Mouse (Mus musculus) CH12.LX (cell line): Measurements from ENCODE around the gene Gm11020. TPM values are rescaled to one million over a fixed set of nuclear protein-coding genes. Genes with fewer than 3 reads are reported as not detected.
A peak's percentile ranks its signal among the peaks of the same experiment; 100 is the strongest.

Experiments
- DNase-seq: peaks from one replicate; pipeline ENCODE4 v3.0.0-alpha.2; 2013; ENCODE audit errors: extremely low read depth
- H3K27ac ChIP-seq: 2 replicates; pipeline ENCODE4 v1.5.1; 2012; ENCODE audit warnings: low read depth, mild to moderate bottlenecking, control low read depth, moderate library complexity; ENCODE audit not compliant: insufficient read depth
- H3K27me3 ChIP-seq: replicated peaks from 2 replicates; pipeline ENCODE3; 2012; ENCODE audit warnings: inconsistent platforms
- H3K36me3 ChIP-seq, 2 experiments: replicated peaks in 1 of 2; 2 replicates each; pipeline versions ENCODE3 to v1.6.1; 2012; ENCODE audit warnings: inconsistent platforms in 1 of 2, low read length in 1 of 2, mild to moderate bottlenecking in 1 of 2, mixed read lengths in 1 of 2, moderate library complexity in 1 of 2; ENCODE audit not compliant: control insufficient read depth in 1 of 2, insufficient read depth in 1 of 2
- H3K4me1 ChIP-seq, 2 experiments: 2 replicates each; pipeline ENCODE4 v1.6.1; 2012; ENCODE audit warnings: inconsistent platforms in 1 of 2, moderate library complexity in 1 of 2; ENCODE audit not compliant: insufficient read depth in 2 of 2, control insufficient read depth in 1 of 2
- H3K4me2 ChIP-seq: 2 replicates; pipeline ENCODE4 v1.6.1; 2012; ENCODE audit warnings: low read depth, mild to moderate bottlenecking, control low read depth; ENCODE audit not compliant: poor library complexity, insufficient read depth, severe bottlenecking
- H3K4me3 ChIP-seq, 3 experiments: fragments of 150-350 bp in 1 of 3; sonication (generic) in 1 of 3; replicated peaks in 1 of 3; 2 replicates each; pipeline versions ENCODE3 to v1.5.1; 2011 to 2012; ENCODE audit warnings: low read depth in 2 of 3, low read length in 2 of 3, mild to moderate bottlenecking in 2 of 3, moderate library complexity in 2 of 3, control low read depth in 1 of 3, improper control_type of control experiment in 1 of 3, inconsistent platforms in 1 of 3, mixed read lengths in 1 of 3; ENCODE audit not compliant: poor library complexity in 1 of 3
- H3K79me2 ChIP-seq: replicated peaks from 2 replicates; pipeline ENCODE4 v1.6.1; 2012; ENCODE audit warnings: mild to moderate bottlenecking, moderate library complexity; ENCODE audit not compliant: control insufficient read depth, poor library complexity, insufficient read depth, severe bottlenecking; ENCODE audit errors: extremely low read depth
- H3K9ac ChIP-seq: 2 replicates; pipeline ENCODE4 v1.6.1; 2012; ENCODE audit warnings: low read depth, mild to moderate bottlenecking, control low read depth, moderate library complexity; ENCODE audit not compliant: insufficient read depth
- H3K9me3 ChIP-seq: replicated peaks from 2 replicates; pipeline ENCODE3; 2012; ENCODE audit warnings: low read length, inconsistent platforms, mixed read lengths
- BHLHE40 ChIP-seq: IDR thresholded peaks from 2 replicates; pipeline ENCODE4 v1.6.1; 2011; ENCODE audit warnings: mild to moderate bottlenecking, low read depth, low read length, improper control_type of control experiment
- CHD1 ChIP-seq: IDR thresholded peaks from 2 replicates; pipeline ENCODE4 v1.6.1; 2012; ENCODE audit warnings: low read depth, low read length, improper control_type of control experiment, inconsistent platforms
- CHD2 ChIP-seq: IDR thresholded peaks from 2 replicates; pipeline ENCODE4 v1.6.1; 2011; ENCODE audit warnings: low read length, improper control_type of control experiment
- CTCF ChIP-seq, 2 experiments: IDR thresholded peaks in 1 of 2; conservative IDR thresholded peaks in 1 of 2; 2 replicates each; pipeline ENCODE4 v1.5.1; 2011 to 2012; ENCODE audit warnings: low read depth in 2 of 2, low read length in 2 of 2, improper control_type of control experiment in 1 of 2, inconsistent platforms in 1 of 2, mild to moderate bottlenecking in 1 of 2, moderate library complexity in 1 of 2
- ELF1 ChIP-seq: IDR thresholded peaks from 2 replicates; pipeline ENCODE4 v1.6.1; 2014; ENCODE audit warnings: low read depth, mild to moderate bottlenecking, inconsistent platforms, low read length, improper control_type of control experiment
- EP300 ChIP-seq: IDR thresholded peaks from 2 replicates; pipeline ENCODE4 v1.6.1; 2011; ENCODE audit warnings: low read length, improper control_type of control experiment
- ETS1 ChIP-seq: conservative IDR thresholded peaks from 2 replicates; pipeline ENCODE4 v1.6.1; 2012; ENCODE audit warnings: low read depth, mild to moderate bottlenecking, inconsistent platforms, low read length, improper control_type of control experiment, moderate library complexity
- HCFC1 ChIP-seq: IDR thresholded peaks from 2 replicates; pipeline ENCODE4 v1.6.1; 2012; ENCODE audit warnings: low read depth, mild to moderate bottlenecking, inconsistent platforms, low read length, improper control_type of control experiment
- IRF4 ChIP-seq: IDR thresholded peaks from 2 replicates; pipeline ENCODE4 v1.6.1; 2014; ENCODE audit warnings: low read depth, mild to moderate bottlenecking, inconsistent platforms, low read length, improper control_type of control experiment
- JUND ChIP-seq: conservative IDR thresholded peaks from 2 replicates; pipeline ENCODE4 v1.6.1; 2011; ENCODE audit warnings: low read depth, low read length, improper control_type of control experiment
- KAT2A ChIP-seq: IDR thresholded peaks from 2 replicates; pipeline ENCODE4 v1.6.1; 2012; ENCODE audit warnings: low read length, improper control_type of control experiment, inconsistent platforms; ENCODE audit not compliant: insufficient replicate concordance
- MAFK ChIP-seq: IDR thresholded peaks from 2 replicates; pipeline ENCODE4 v1.6.1; 2011; ENCODE audit warnings: low read length, improper control_type of control experiment; ENCODE audit not compliant: insufficient replicate concordance
- MAZ ChIP-seq: IDR thresholded peaks from 2 replicates; pipeline ENCODE4 v1.6.1; 2012; ENCODE audit warnings: low read depth, mild to moderate bottlenecking, inconsistent platforms, low read length, improper control_type of control experiment, moderate library complexity
- MEF2A ChIP-seq: IDR thresholded peaks from 2 replicates; pipeline ENCODE4 v1.6.1; 2014; ENCODE audit warnings: low read depth, mild to moderate bottlenecking, inconsistent platforms, low read length, improper control_type of control experiment, borderline replicate concordance
- MYC ChIP-seq: IDR thresholded peaks from 2 replicates; pipeline ENCODE4 v1.6.1; 2011; ENCODE audit warnings: low read depth, mild to moderate bottlenecking, improper control_type of control experiment, low read length
- NRF1 ChIP-seq: IDR thresholded peaks from 2 replicates; pipeline ENCODE4 v1.6.1; 2014; ENCODE audit warnings: low read depth, mild to moderate bottlenecking, inconsistent platforms, low read length, improper control_type of control experiment, moderate library complexity
- PAX5 ChIP-seq: IDR thresholded peaks from 2 replicates; pipeline ENCODE4 v1.6.1; 2012; ENCODE audit warnings: low read length, inconsistent platforms, mixed read lengths
- POLR2A ChIP-seq: IDR thresholded peaks from 2 replicates; pipeline ENCODE4 v1.6.1; 2011; ENCODE audit warnings: low read depth, mild to moderate bottlenecking, improper control_type of control experiment, low read length
- RAD21 ChIP-seq: IDR thresholded peaks from 2 replicates; pipeline ENCODE4 v1.6.1; 2011; ENCODE audit warnings: low read depth, mild to moderate bottlenecking, low read length, improper control_type of control experiment, moderate library complexity
- SIN3A ChIP-seq: IDR thresholded peaks from 2 replicates; pipeline ENCODE4 v1.6.1; 2012; ENCODE audit warnings: low read length, improper control_type of control experiment, inconsistent platforms
- TBP ChIP-seq: conservative IDR thresholded peaks from 2 replicates; pipeline ENCODE4 v1.6.1; 2011; ENCODE audit warnings: low read depth, low read length, improper control_type of control experiment
- TCF12 ChIP-seq: IDR thresholded peaks from 2 replicates; pipeline ENCODE4 v1.6.1; 2014; ENCODE audit warnings: low read depth, mild to moderate bottlenecking, inconsistent platforms, low read length, improper control_type of control experiment
- UBTF ChIP-seq: IDR thresholded peaks from 2 replicates; pipeline ENCODE4 v1.6.1; 2012; ENCODE audit warnings: low read depth, mild to moderate bottlenecking, inconsistent platforms, low read length, improper control_type of control experiment, moderate library complexity
- USF1 ChIP-seq: IDR thresholded peaks from 2 replicates; pipeline ENCODE4 v1.6.1; 2014; ENCODE audit warnings: low read depth, mild to moderate bottlenecking, inconsistent platforms, low read length, improper control_type of control experiment
- ZC3H11A ChIP-seq: IDR thresholded peaks from 2 replicates; pipeline ENCODE4 v1.6.1; 2012; ENCODE audit warnings: low read depth, mild to moderate bottlenecking, inconsistent platforms, low read length, improper control_type of control experiment
- ZKSCAN1 ChIP-seq: IDR thresholded peaks from 2 replicates; pipeline ENCODE4 v1.6.1; 2012; ENCODE audit warnings: low read depth, inconsistent platforms, low read length, improper control_type of control experiment, borderline replicate concordance
- ZMIZ1 ChIP-seq: IDR thresholded peaks from 2 replicates; pipeline ENCODE4 v1.6.1; 2012; ENCODE audit warnings: low read depth, mild to moderate bottlenecking, inconsistent platforms, low read length, improper control_type of control experiment
- dilution Hi-C: fragments of 300-500 bp; cut with MboI; formaldehyde crosslinking; loops from 2 replicates; pipeline ENCODE4 v1.14.3; 2020; ENCODE audit warnings: low sequenced_read_pairs; ENCODE audit not compliant: extremely low pct_unique_long_range_greater_than_20kb, extremely low pct_ligation_motif_present
- in situ Hi-C: fragments of 300-500 bp; cut with MboI; formaldehyde crosslinking; loops from 3 replicates; pipeline ENCODE4 v1.14.3; 2019; ENCODE audit warnings: low sequenced_read_pairs, low pct_ligation_motif_present, low pct_unique_long_range_greater_than_20kb, mixed read lengths
- polyA plus RNA-seq: library from polyadenylated mRNA; unstranded; fragments of >175 nt; gene quantifications from 2 replicates; pipeline ENCODE4 v1.2.1, GENCODE M21; 2012; ENCODE audit warnings: low read depth; ENCODE audit not compliant: insufficient read length
- total RNA-seq, 2 experiments: library from RNA; depleted of rRNA; stranded (reverse); fragments of 300-350 nt in 1 of 2; fragments of >200 nt in 1 of 2; gene quantifications; 2 replicates each; pipeline ENCODE4 v1.2.3; 2012 to 2014

Gm11020 gene
- total and polyA plus RNA-seq, 3 experiments = not detected

DNA sequence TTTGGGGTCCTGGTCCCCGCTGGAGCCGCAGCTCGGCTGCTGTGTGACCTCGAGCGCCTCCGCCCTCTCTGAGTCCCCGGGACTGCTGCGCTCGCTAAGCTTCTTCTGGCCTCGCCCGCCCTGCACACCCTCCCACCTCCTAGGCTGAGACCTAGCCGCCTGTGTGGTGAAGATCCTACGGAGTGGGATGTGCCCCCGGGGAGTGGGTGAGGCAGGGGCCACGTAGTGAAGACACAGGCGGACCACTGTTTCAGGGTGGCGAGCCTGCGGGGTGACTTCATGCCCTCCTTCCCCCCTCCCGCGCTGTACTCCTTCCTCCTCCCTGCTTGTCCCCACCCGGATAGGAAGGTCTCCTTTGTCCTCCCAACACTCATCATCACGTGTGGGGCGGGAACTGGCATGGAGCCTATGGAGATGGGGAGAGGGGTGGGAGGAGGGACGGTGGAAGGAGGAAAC is 19.8 kb downstream of the Gm11020 start:
- H3K36me3 ChIP-seq = peaks cover 0 to 20% of the 10 kb centered on the region in 2 experiments
- no peak overlapping the region for H3K27ac ChIP-seq
- in situ Hi-C loops (loop anchor here (5.0 kb wide), 1 partner anchor 66 kb away; no protein-coding TSS in a partner anchor), dilution Hi-C loops (no loop called here)
- peak overlapping the region; percentile 85 for H3K9ac ChIP-seq
- no peak for DNase-seq
- no peaks in the 10 kb centered on the region for H3K79me2 ChIP-seq
- peaks cover 3 to 30% of the 10 kb centered on the region in 2 experiments; a peak in 2 of 4 replicates for H3K4me1 ChIP-seq
- peak overlapping the region; percentile 85 for H3K4me2 ChIP-seq
- peak overlapping the region; percentile 35 to 92 (median 63) for H3K4me3 ChIP-seq
- no peaks in the 10 kb centered on the region for H3K9me3 ChIP-seq
- no peaks in the 10 kb centered on the region for H3K27me3 ChIP-seq
- TF ChIP-seq TBP (no peak), JUND (no peak), NRF1 (no peak), TCF12 (no peak), MAFK (no peak), ELF1 (no peak), CTCF (conservative IDR thresholded peaks at IDR 0.05 in 1 of 2, IDR thresholded peaks at IDR 0.05 in 1 of 2; ENCODE audit: low read depth in 2 of 2, low read length in 2 of 2) (no peak), CHD1 (no peak), KAT2A (no peak), SIN3A (no peak), CHD2 (no peak), UBTF (no peak), PAX5 (no peak), ZKSCAN1 (no peak), POLR2A (no peak), IRF4 (no peak), USF1 (no peak)

- peaks cover 3 to 30% of the 10 kb centered on the region in 2 experiments; a peak in 2 of 4 replicates for H3K4me1 ChIP-seq
- no peak overlapping the region for H3K27ac ChIP-seq
- H3K79me2 ChIP-seq = no peaks in the 10 kb centered on the region
- H3K27me3 ChIP-seq = no peaks in the 10 kb centered on the region
- H3K36me3 ChIP-seq = peaks cover 0 to 25% of the 10 kb centered on the region in 2 experiments
- dilution Hi-C loops (no loop called here), in situ Hi-C loops (loop anchor here (5.0 kb wide), 1 partner anchor 66 kb away; no protein-coding TSS in a partner anchor)
- no peaks in the 10 kb centered on the region for H3K9me3 ChIP-seq
- DNase-seq = no peak
- no peak overlapping the region for H3K4me3 ChIP-seq
- no peak overlapping the region for H3K9ac ChIP-seq
- TF ChIP-seq TCF12 (no peak), MAZ (no peak), KAT2A (no peak), CHD2 (no peak), NRF1 (no peak), BHLHE40 (no peak), ZC3H11A (no peak), ZMIZ1 (no peak), MYC (no peak), EP300 (no peak), MEF2A (no peak), IRF4 (no peak), POLR2A (no peak), JUND (no peak), ETS1 (no peak), MAFK (no peak), RAD21 (no peak), HCFC1 (no peak)
- no peak overlapping the region for H3K4me2 ChIP-seq
Observed at GRCm38 (mm10) chr8:104341678-104342077, 20.3 kb downstream of the Gm11020 start.
